Mouse (Mus musculus) erythroblast, embryonic 14.5 days (primary cell): Measurements from ENCODE around the gene Slc24a1.

Experiments used
- GATA1 ChIP-seq: IDR thresholded peaks from 2 replicates; pipeline ENCODE4 v1.6.1; 2012; ENCODE audit warnings: low read length, inconsistent platforms, mixed read lengths
- TAL1 ChIP-seq: IDR thresholded peaks from 3 replicates; pipeline ENCODE4 v1.6.1; 2012; ENCODE audit warnings: low read length, inconsistent platforms, mixed read lengths

DNA sequence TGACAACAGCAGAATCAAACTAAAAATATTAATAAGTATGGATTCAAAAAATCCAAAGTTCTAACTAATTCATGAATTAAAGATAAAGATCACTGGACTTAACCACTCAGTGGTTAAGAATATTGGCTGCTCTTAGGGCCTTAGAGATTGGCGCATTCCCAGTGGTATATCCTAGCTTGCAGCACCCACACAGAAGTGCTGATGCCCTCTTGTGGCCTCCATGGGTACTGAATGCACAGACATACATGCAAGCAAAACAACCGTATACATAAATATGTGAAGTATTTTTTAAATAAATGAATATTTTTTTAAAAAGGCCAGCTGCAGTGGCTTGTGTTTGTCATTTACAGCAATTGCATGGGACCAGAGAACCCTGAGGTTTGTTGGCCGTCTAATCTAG, 48.0 kb downstream of the Slc24a1 start:
- TF ChIP-seq GATA1 (no peak), TAL1 (no peak)
